Mouse (Mus musculus) limb, embryonic 15.5 days (tissue): ENCODE results near the gene Sdc4. TPM values are rescaled to one million over a fixed set of nuclear protein-coding genes. Genes with fewer than 3 reads are reported as not detected.
A peak's percentile ranks its signal among the peaks of the same experiment; 100 is the strongest.

Experiments used
- ATAC-seq: fragments of 200-750 bp; cut with Nextera tagmentation; 2 replicates; pipeline ENCODE4 v1.8.0; 2017; ENCODE audit warnings: low read depth, moderate TSS enrichment; ENCODE audit not compliant: insufficient number of reproducible peaks, low FRiP score, low TSS enrichment
- H3K27ac ChIP-seq: fragments of 300-500 bp; sonication (generic); 2 replicates; pipeline ENCODE4 v1.5.1; 2015; ENCODE audit warnings: moderate library complexity, mild to moderate bottlenecking, inconsistent platforms
- H3K27me3 ChIP-seq: fragments of 300-500 bp; sonication (generic); 2 replicates; pipeline ENCODE4 v1.6.1; 2015; ENCODE audit warnings: inconsistent platforms
- H3K36me3 ChIP-seq: fragments of 300-500 bp; sonication (generic); 2 replicates; pipeline ENCODE4 v1.6.1; 2015; ENCODE audit warnings: inconsistent platforms
- H3K4me1 ChIP-seq: fragments of 300-500 bp; sonication (generic); 2 replicates; pipeline ENCODE4 v1.6.1; 2015; ENCODE audit warnings: inconsistent platforms
- H3K4me2 ChIP-seq: fragments of 300-500 bp; sonication (generic); 2 replicates; pipeline ENCODE4 v1.6.1; 2015; ENCODE audit warnings: mild to moderate bottlenecking, inconsistent platforms
- H3K4me3 ChIP-seq: fragments of 300-500 bp; sonication (generic); 2 replicates; pipeline ENCODE4 v1.5.1; 2015; ENCODE audit warnings: mild to moderate bottlenecking, inconsistent platforms
- H3K9ac ChIP-seq: fragments of 300-500 bp; sonication (generic); 2 replicates; pipeline ENCODE4 v1.6.1; 2015; ENCODE audit warnings: inconsistent platforms
- H3K9me3 ChIP-seq: fragments of 300-500 bp; sonication (generic); 2 replicates; pipeline ENCODE4 v1.6.1; 2016; ENCODE audit warnings: inconsistent platforms
- WGBS: fragments of 180-500 bp; shearing (Covaris S2); methylation state at CpG from one replicate; pipeline ENCODE4 v1.1.7; 2015; 5-methylcytosine and 5-hydroxymethylcytosine counted together
- polyA plus RNA-seq: library from polyadenylated mRNA; unstranded; fragments of >200 nt; fragmentation: Nextera tagmentation; extraction: Ambion mirVana; gene quantifications from 2 replicates; pipeline ENCODE4 v1.2.1, GENCODE M21; 2015

The Sdc4 gene
- polyA plus RNA-seq, 1 experiment from 2014 or later: 110 TPM

GRCm38 (mm10) chr2:164446086-164446469, 2.4 kb upstream of the Sdc4 start:
- no peaks in the 10 kb centered on the region for H3K27me3 ChIP-seq
- H3K4me3 ChIP-seq: no peak overlapping the region
- H3K4me2 ChIP-seq: no peak overlapping the region
- peaks cover 20% of the 10 kb centered on the region for H3K4me1 ChIP-seq
- no peak overlapping the region for H3K9ac ChIP-seq
- 73% methylated on average over 3 of the region's 3 CpGs for WGBS
- no peak for ATAC-seq
- H3K36me3 ChIP-seq: no peaks in the 10 kb centered on the region
- no peak overlapping the region for H3K27ac ChIP-seq
- H3K9me3 ChIP-seq: no peaks in the 10 kb centered on the region

GRCm38 (mm10) chr2:164445399-164446085, 1.9 kb upstream of the Sdc4 start:
- no peaks in the 10 kb centered on the region for H3K9me3 ChIP-seq
- 80% methylated on average over 3 of the region's 3 CpGs for WGBS

GRCm38 (mm10) chr2:164444701-164445100, 1.0 kb upstream of the Sdc4 start:
- H3K9ac ChIP-seq: no peak overlapping the region
- no peak for ATAC-seq
- H3K27ac ChIP-seq: no peak overlapping the region
- no peaks in the 10 kb centered on the region for H3K27me3 ChIP-seq
- no peaks in the 10 kb centered on the region for H3K36me3 ChIP-seq
- no peaks in the 10 kb centered on the region for H3K9me3 ChIP-seq
- 76% methylated on average over 2 of the region's 2 CpGs for WGBS
- H3K4me3 ChIP-seq: no peak overlapping the region
- H3K4me1 ChIP-seq: peaks cover 34% of the 10 kb centered on the region
- H3K4me2 ChIP-seq: no peak overlapping the region

More at GRCm38 (mm10) chr2:164445399-164446085, 1.9 kb upstream of the Sdc4 start:
- ATAC-seq: no peak
- H3K4me3 ChIP-seq: no peak overlapping the region
- no peaks in the 10 kb centered on the region for H3K36me3 ChIP-seq
- no peaks in the 10 kb centered on the region for H3K27me3 ChIP-seq
- no peak overlapping the region for H3K4me2 ChIP-seq
- H3K27ac ChIP-seq: no peak overlapping the region
- no peak overlapping the region for H3K9ac ChIP-seq
- H3K4me1 ChIP-seq: peaks cover 25% of the 10 kb centered on the region

- Histone ChIP-seq H3K36me3 (no peaks in the 10 kb centered on the region), H3K9me3 (no peaks in the 10 kb centered on the region), H3K4me1 (peaks cover 50% of the 10 kb centered on the region), H3K4me2 (peak overlapping the region; percentile 88), H3K4me3 (peak overlapping the region; percentile 69), H3K27me3 (no peaks in the 10 kb centered on the region), H3K9ac (peak overlapping the region; percentile 76), H3K27ac (peak overlapping the region; percentile 90)
- under 1% methylated on average over 26 of the region's 26 CpGs for WGBS
- ATAC-seq: peak; percentile 82
These were observed 643 bp downstream of the Sdc4 start for GRCm38 (mm10) chr2:164443051-164443437.

- peak overlapping the region; percentile 90 for H3K27ac ChIP-seq
- peak overlapping the region; percentile 76 for H3K9ac ChIP-seq
- peak overlapping the region; percentile 69 for H3K4me3 ChIP-seq
- H3K36me3 ChIP-seq: no peaks in the 10 kb centered on the region
- 3% methylated on average over 29 of the region's 29 CpGs for WGBS
- H3K4me2 ChIP-seq: peak overlapping the region; percentile 88
- ATAC-seq: peak; percentile 40; the same call in 1 of the 2 replicates
- no peaks in the 10 kb centered on the region for H3K9me3 ChIP-seq
- H3K27me3 ChIP-seq: no peaks in the 10 kb centered on the region
- peaks cover 54% of the 10 kb centered on the region for H3K4me1 ChIP-seq
These were observed 1.2 kb downstream of the Sdc4 start for GRCm38 (mm10) chr2:164442315-164443050.

GRCm38 (mm10) chr2:164441731-164442130, 2.0 kb downstream of the Sdc4 start:
- no peak for ATAC-seq
- 28% methylated on average over 7 of the region's 7 CpGs for WGBS
- H3K9me3 ChIP-seq: no peaks in the 10 kb centered on the region
- peak overlapping the region; percentile 69 for H3K4me3 ChIP-seq
- peak overlapping the region; percentile 88 for H3K4me2 ChIP-seq
- H3K27me3 ChIP-seq: no peaks in the 10 kb centered on the region
- H3K9ac ChIP-seq: 0 out of 2 replicates have a peak overlapping the region, but pooled peaks have one; percentile 76
- H3K27ac ChIP-seq: no peak overlapping the region; the same call in 1 of the 2 replicates
- no peaks in the 10 kb centered on the region for H3K36me3 ChIP-seq
- peaks cover 61% of the 10 kb centered on the region for H3K4me1 ChIP-seq

GRCm38 (mm10) chr2:164441155-164441554, 2.5 kb downstream of the Sdc4 start:
- Histone ChIP-seq H3K4me2 (peak overlapping the region; percentile 88), H3K9ac (0 out of 2 replicates have a peak overlapping the region, but pooled peaks have one; percentile 14), H3K36me3 (no peaks in the 10 kb centered on the region), H3K27ac (peak overlapping the region; percentile 67), H3K27me3 (no peaks in the 10 kb centered on the region), H3K4me1 (peaks cover 67% of the 10 kb centered on the region), H3K4me3 (peak overlapping the region; percentile 69), H3K9me3 (no peaks in the 10 kb centered on the region)
- WGBS: 29% methylated on average over 8 of the region's 8 CpGs
- no peak for ATAC-seq

GRCm38 (mm10) chr2:164440314-164440713, 3.4 kb downstream of the Sdc4 start:
- H3K9ac ChIP-seq: no peak overlapping the region
- H3K9me3 ChIP-seq: no peaks in the 10 kb centered on the region
- ATAC-seq: no peak
- H3K4me1 ChIP-seq: peaks cover 75% of the 10 kb centered on the region
- peak overlapping the region; percentile 10; the same call in 1 of the 2 replicates for H3K4me2 ChIP-seq
- H3K27ac ChIP-seq: peak overlapping the region; percentile 67; the same call in 1 of the 2 replicates
- H3K27me3 ChIP-seq: no peaks in the 10 kb centered on the region
- H3K36me3 ChIP-seq: no peaks in the 10 kb centered on the region
- H3K4me3 ChIP-seq: no peak overlapping the region
- 46% methylated on average over 5 of the region's 5 CpGs for WGBS

- Histone ChIP-seq H3K4me2 (no peak overlapping the region), H3K9ac (no peak overlapping the region), H3K27ac (peak overlapping the region; percentile 47; the same call in 1 of the 2 replicates), H3K36me3 (no peaks in the 10 kb centered on the region), H3K4me1 (peaks cover 88% of the 10 kb centered on the region), H3K27me3 (no peaks in the 10 kb centered on the region), H3K4me3 (no peak overlapping the region), H3K9me3 (no peaks in the 10 kb centered on the region)
- ATAC-seq: no peak
- 75% methylated on average over 3 of the region's 3 CpGs for WGBS
These were observed 4.7 kb downstream of the Sdc4 start for GRCm38 (mm10) chr2:164439001-164439421.

GRCm38 (mm10) chr2:164438257-164438656, 5.4 kb downstream of the Sdc4 start:
- Histone ChIP-seq H3K4me3 (no peak overlapping the region), H3K4me2 (no peak overlapping the region), H3K27ac (no peak overlapping the region), H3K36me3 (no peaks in the 10 kb centered on the region), H3K9me3 (no peaks in the 10 kb centered on the region), H3K4me1 (peaks cover 88% of the 10 kb centered on the region), H3K9ac (no peak overlapping the region), H3K27me3 (no peaks in the 10 kb centered on the region)
- no peak for ATAC-seq
- 41% methylated on average over 8 of the region's 8 CpGs for WGBS

GRCm38 (mm10) chr2:164437710-164438109, 6.0 kb downstream of the Sdc4 start:
- 42% methylated on average over 6 of the region's 6 CpGs for WGBS
- Histone ChIP-seq H3K4me2 (no peak overlapping the region), H3K4me1 (peaks cover 91% of the 10 kb centered on the region), H3K27ac (peak overlapping the region; percentile 86), H3K4me3 (no peak overlapping the region), H3K9me3 (no peaks in the 10 kb centered on the region), H3K9ac (no peak overlapping the region), H3K27me3 (no peaks in the 10 kb centered on the region), H3K36me3 (no peaks in the 10 kb centered on the region)
- no peak for ATAC-seq

GRCm38 (mm10) chr2:164436961-164437360, 6.7 kb downstream of the Sdc4 start:
- Histone ChIP-seq H3K4me1 (peaks cover 97% of the 10 kb centered on the region), H3K4me2 (0 out of 2 replicates have a peak overlapping the region, but pooled peaks have one; percentile 1), H3K36me3 (no peaks in the 10 kb centered on the region), H3K9me3 (no peaks in the 10 kb centered on the region), H3K27me3 (no peaks in the 10 kb centered on the region), H3K9ac (no peak overlapping the region), H3K4me3 (no peak overlapping the region), H3K27ac (peak overlapping the region; percentile 86)
- peak; percentile 46 for ATAC-seq
- 47% methylated on average over 3 of the region's 3 CpGs for WGBS
